Mouse (Mus musculus): ENCODE data around the gene Acap2.

DNA sequence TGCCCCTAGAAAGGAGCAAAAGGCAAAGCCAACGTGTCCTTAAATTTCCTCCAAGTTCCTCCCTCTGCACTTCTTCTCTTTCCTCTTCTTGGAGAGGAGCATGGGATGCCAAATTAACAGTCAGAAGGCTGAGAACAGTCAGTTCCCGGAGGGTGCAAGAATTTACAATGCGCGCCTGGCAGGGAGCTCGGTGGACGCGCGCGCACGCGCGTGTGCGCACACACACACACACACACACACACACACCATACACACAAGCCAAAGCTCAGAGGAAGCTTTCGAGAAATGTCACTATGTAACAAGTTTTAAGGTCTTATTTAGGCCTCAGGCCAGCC lies 1.5 kb downstream of the Acap2 start:
- no peak for TF ChIP-seq CEBPB (IDR thresholded peaks at IDR 0.05; ENCODE audit: low read depth)
- no peak for TF ChIP-seq CTCF (IDR thresholded peaks at IDR 0.05; ENCODE audit: control insufficient read depth, insufficient read depth, insufficient read length)
- no peak for TF ChIP-seq MAX (IDR thresholded peaks at IDR 0.05)
- no peak for TF ChIP-seq USF1 (IDR thresholded peaks at IDR 0.05; ENCODE audit: low read depth)
- no peak for TF ChIP-seq FOSL1 (IDR thresholded peaks at IDR 0.05; ENCODE audit: insufficient read depth, low read length, poor library complexity, severe bottlenecking)

Data from C2C12 (cell line).